Mouse (Mus musculus): Measurements from ENCODE around the gene Hpgd. TPM values are rescaled to one million over a fixed set of nuclear protein-coding genes. Genes with fewer than 3 reads are reported as not detected.

The Hpgd gene
- polyA plus RNA-seq, 1 experiment: 1.8 TPM

GRCm38 (mm10) chr8:56335390-56336000 lies 41.1 kb downstream of the Hpgd start:
- Histone ChIP-seq H3K27me3 (ENCODE audit: control insufficient read depth, insufficient read depth, low read length, poor library complexity, severe bottlenecking) (0 out of 2 replicates have a peak, but pooled peaks cover 2% of the 10 kb centered on the region), H3K4me3 (ENCODE audit: low read depth, low read length) (no peak overlapping the region), H3K27ac (ENCODE audit: insufficient read depth, low read length) (no peak overlapping the region), H3K9ac (ENCODE audit: low read depth, poor library complexity, severe bottlenecking) (no peak overlapping the region), H3K9me3 (replicated peaks; ENCODE audit: control insufficient read depth, insufficient read depth, low read length, poor library complexity, severe bottlenecking) (no peaks in the 10 kb centered on the region), H3K36me3 (ENCODE audit: control insufficient read depth, insufficient read depth, low read length, poor library complexity, severe bottlenecking) (no peaks in the 10 kb centered on the region), H3K4me1 (ENCODE audit: control insufficient read depth, insufficient read depth, low read length) (no peaks in the 10 kb centered on the region)
- TF ChIP-seq CTCF (IDR thresholded peaks at IDR 0.05; ENCODE audit: low read depth, low read length) (no peak), POLR2A (IDR thresholded peaks at IDR 0.05; ENCODE audit: insufficient read depth, low read length) (no peak), EP300 (IDR thresholded peaks at IDR 0.05; ENCODE audit: insufficient read depth, low read depth, low read length) (no peak)

- Histone ChIP-seq H3K9ac (ENCODE audit: low read depth, poor library complexity, severe bottlenecking) (no peak overlapping the region), H3K4me1 (ENCODE audit: control insufficient read depth, insufficient read depth, low read length) (no peaks in the 10 kb centered on the region), H3K27ac (ENCODE audit: insufficient read depth, low read length) (no peak overlapping the region), H3K4me3 (ENCODE audit: low read depth, low read length) (no peak overlapping the region), H3K36me3 (ENCODE audit: control insufficient read depth, insufficient read depth, low read length, poor library complexity, severe bottlenecking) (no peaks in the 10 kb centered on the region), H3K9me3 (replicated peaks; ENCODE audit: control insufficient read depth, insufficient read depth, low read length, poor library complexity, severe bottlenecking) (no peaks in the 10 kb centered on the region), H3K27me3 (ENCODE audit: control insufficient read depth, insufficient read depth, low read length, poor library complexity, severe bottlenecking) (0 out of 2 replicates have a peak, but pooled peaks cover 2% of the 10 kb centered on the region)
- TF ChIP-seq CTCF (IDR thresholded peaks at IDR 0.05; ENCODE audit: low read depth, low read length) (no peak), POLR2A (IDR thresholded peaks at IDR 0.05; ENCODE audit: insufficient read depth, low read length) (no peak), EP300 (IDR thresholded peaks at IDR 0.05; ENCODE audit: insufficient read depth, low read depth, low read length) (no peak)
These were observed 42.4 kb downstream of the Hpgd start for GRCm38 (mm10) chr8:56336771-56337170.

GRCm38 (mm10) chr8:56343505-56343904 lies 49.1 kb downstream of the Hpgd start:
- no peak overlapping the region for H3K4me3 ChIP-seq (ENCODE audit: low read depth, low read length)
- no peaks in the 10 kb centered on the region for H3K36me3 ChIP-seq (ENCODE audit: control insufficient read depth, insufficient read depth, low read length, poor library complexity, severe bottlenecking)
- no peaks in the 10 kb centered on the region for H3K4me1 ChIP-seq (ENCODE audit: control insufficient read depth, insufficient read depth, low read length)
- H3K9ac ChIP-seq (ENCODE audit: low read depth, poor library complexity, severe bottlenecking): no peak overlapping the region
- TF ChIP-seq CTCF (IDR thresholded peaks at IDR 0.05; ENCODE audit: low read depth, low read length) (no peak), POLR2A (IDR thresholded peaks at IDR 0.05; ENCODE audit: insufficient read depth, low read length) (no peak), EP300 (IDR thresholded peaks at IDR 0.05; ENCODE audit: insufficient read depth, low read depth, low read length) (no peak)
- H3K27me3 ChIP-seq (ENCODE audit: control insufficient read depth, insufficient read depth, low read length, poor library complexity, severe bottlenecking): 0 out of 2 replicates have a peak, but pooled peaks cover 2% of the 10 kb centered on the region
- no peaks in the 10 kb centered on the region for H3K9me3 ChIP-seq (replicated peaks; ENCODE audit: control insufficient read depth, insufficient read depth, low read length, poor library complexity, severe bottlenecking)
- H3K27ac ChIP-seq (ENCODE audit: insufficient read depth, low read length): no peak overlapping the region

- no peak for TF ChIP-seq POLR2A (IDR thresholded peaks at IDR 0.05; ENCODE audit: insufficient read depth, low read length)
- TF ChIP-seq CTCF (IDR thresholded peaks at IDR 0.05; ENCODE audit: low read depth, low read length): no peak
- TF ChIP-seq EP300 (IDR thresholded peaks at IDR 0.05; ENCODE audit: insufficient read depth, low read depth, low read length): no peak
These were observed 49.6 kb downstream of the Hpgd start for GRCm38 (mm10) chr8:56343940-56344339.

GRCm38 (mm10) chr8:56344359-56344758 lies 50.0 kb downstream of the Hpgd start:
- Histone ChIP-seq H3K4me1 (ENCODE audit: control insufficient read depth, insufficient read depth, low read length) (no peaks in the 10 kb centered on the region), H3K27me3 (ENCODE audit: control insufficient read depth, insufficient read depth, low read length, poor library complexity, severe bottlenecking) (0 out of 2 replicates have a peak, but pooled peaks cover 2% of the 10 kb centered on the region), H3K36me3 (ENCODE audit: control insufficient read depth, insufficient read depth, low read length, poor library complexity, severe bottlenecking) (no peaks in the 10 kb centered on the region), H3K27ac (ENCODE audit: insufficient read depth, low read length) (no peak overlapping the region), H3K9me3 (replicated peaks; ENCODE audit: control insufficient read depth, insufficient read depth, low read length, poor library complexity, severe bottlenecking) (no peaks in the 10 kb centered on the region), H3K9ac (ENCODE audit: low read depth, poor library complexity, severe bottlenecking) (no peak overlapping the region), H3K4me3 (ENCODE audit: low read depth, low read length) (no peak overlapping the region)
- TF ChIP-seq POLR2A (IDR thresholded peaks at IDR 0.05; ENCODE audit: insufficient read depth, low read length): no peak
- no peak for TF ChIP-seq EP300 (IDR thresholded peaks at IDR 0.05; ENCODE audit: insufficient read depth, low read depth, low read length)
- TF ChIP-seq CTCF (IDR thresholded peaks at IDR 0.05; ENCODE audit: low read depth, low read length): no peak

More at GRCm38 (mm10) chr8:56343940-56344339, 49.6 kb downstream of the Hpgd start:
- no peak overlapping the region for H3K27ac ChIP-seq (ENCODE audit: insufficient read depth, low read length)
- no peak overlapping the region for H3K4me3 ChIP-seq (ENCODE audit: low read depth, low read length)
- H3K4me1 ChIP-seq (ENCODE audit: control insufficient read depth, insufficient read depth, low read length): no peaks in the 10 kb centered on the region
- H3K9me3 ChIP-seq (replicated peaks; ENCODE audit: control insufficient read depth, insufficient read depth, low read length, poor library complexity, severe bottlenecking): no peaks in the 10 kb centered on the region
- H3K36me3 ChIP-seq (ENCODE audit: control insufficient read depth, insufficient read depth, low read length, poor library complexity, severe bottlenecking): no peaks in the 10 kb centered on the region
- H3K9ac ChIP-seq (ENCODE audit: low read depth, poor library complexity, severe bottlenecking): no peak overlapping the region
- 0 out of 2 replicates have a peak, but pooled peaks cover 2% of the 10 kb centered on the region for H3K27me3 ChIP-seq (ENCODE audit: control insufficient read depth, insufficient read depth, low read length, poor library complexity, severe bottlenecking)

GRCm38 (mm10) chr8:56345641-56346420 lies 51.4 kb downstream of the Hpgd start:
- no peak overlapping the region for H3K27ac ChIP-seq (ENCODE audit: insufficient read depth, low read length)
- no peaks in the 10 kb centered on the region for H3K9me3 ChIP-seq (replicated peaks; ENCODE audit: control insufficient read depth, insufficient read depth, low read length, poor library complexity, severe bottlenecking)
- no peaks in the 10 kb centered on the region for H3K27me3 ChIP-seq (ENCODE audit: control insufficient read depth, insufficient read depth, low read length, poor library complexity, severe bottlenecking)
- TF ChIP-seq EP300 (IDR thresholded peaks at IDR 0.05; ENCODE audit: insufficient read depth, low read depth, low read length) (no peak), POLR2A (IDR thresholded peaks at IDR 0.05; ENCODE audit: insufficient read depth, low read length) (no peak), CTCF (IDR thresholded peaks at IDR 0.05; ENCODE audit: low read depth, low read length) (no peak)
- no peaks in the 10 kb centered on the region for H3K36me3 ChIP-seq (ENCODE audit: control insufficient read depth, insufficient read depth, low read length, poor library complexity, severe bottlenecking)
- no peak overlapping the region for H3K4me3 ChIP-seq (ENCODE audit: low read depth, low read length)
- no peaks in the 10 kb centered on the region for H3K4me1 ChIP-seq (ENCODE audit: control insufficient read depth, insufficient read depth, low read length)
- no peak overlapping the region for H3K9ac ChIP-seq (ENCODE audit: low read depth, poor library complexity, severe bottlenecking)

Measured in ES-Bruce4 (cell line).